Comparison of ENCODE assay signal across 13 mouse cellular contexts in the genomic region with DNA sequence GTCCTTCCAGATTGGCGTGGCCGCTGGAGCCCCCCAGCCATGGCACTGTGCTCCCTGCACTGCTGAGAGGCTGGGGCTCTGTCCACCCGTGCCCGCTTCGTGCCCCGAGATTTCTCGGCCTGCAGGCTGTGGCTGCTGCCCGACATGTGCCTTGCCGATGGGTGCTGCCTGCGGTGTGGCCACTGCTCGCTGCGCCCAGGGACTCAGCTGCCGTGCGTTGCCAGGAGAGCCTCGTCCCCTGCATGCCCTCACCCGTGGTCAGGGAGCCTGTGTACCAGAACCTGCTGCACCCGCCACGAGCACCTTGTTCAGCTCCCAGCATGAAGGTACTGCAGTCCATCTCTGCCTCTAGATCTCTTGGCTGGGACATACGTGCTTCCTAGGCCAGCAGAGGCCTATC. TPM values are rescaled to one million over a fixed set of nuclear protein-coding genes. Genes with fewer than 3 reads are reported as not detected.
DNase-seq lines count a peak whose midpoint lies in the region; ATAC-seq and TF ChIP-seq lines count a peak whose summit lies in the region.
"Had no signal": no experiment of that assay in that cellular context is flagged by ENCODE, and none has a peak within 500 bp of the region (broad histone marks: within the 10 kb centered on the region; RNA-seq: fewer than 3 reads in every experiment).

No protein-coding gene starts in this region.

- H3K27me3 ChIP-seq in forebrain, embryonic 10.5 days (ENCODE audit: poor library complexity, severe bottlenecking): no peaks in the 10 kb centered on the region; the same call in 1 of the 2 replicates
- no peaks in the 10 kb centered on the region for H3K27me3 ChIP-seq in forebrain, embryonic 15.5 days
- no peaks in the 10 kb centered on the region for H3K27me3 ChIP-seq in lung, embryonic 16.5 days (ENCODE audit: control insufficient read depth, insufficient read depth, low read depth, low read length)
- H3K27me3 ChIP-seq in kidney, embryonic 14.5 days (ENCODE audit: control insufficient read depth, insufficient read depth, low read length): no peaks in the 10 kb centered on the region
- H3K27me3 ChIP-seq in liver, embryonic 12.5 days (replicated peaks): no peaks in the 10 kb centered on the region
- no peaks in the 10 kb centered on the region for H3K27me3 ChIP-seq in stomach, postnatal 0 days (ENCODE audit: control insufficient read depth, insufficient read depth, low read length)
- H3K27me3 ChIP-seq: forebrain, embryonic 13.5 days had no signal

- no peak for DNase-seq in forebrain, embryonic 10.5 days (ENCODE audit: extremely low spot score, low spot score)
- DNase-seq in lung, adult 18-20 months: no peak
- no peak for DNase-seq in right cerebral cortex, adult 18-20 months
- DNase-seq in stomach, postnatal 0 days (ENCODE audit: low spot score): no peak
- DNase-seq: cerebellum, adult 8-10 months; heart, adult 18-20 months; thymus, adult 18-20 months had no signal

- H3K27ac ChIP-seq in forebrain, embryonic 10.5 days: peak overlapping the region; percentile 80
- no peak overlapping the region for H3K27ac ChIP-seq in forebrain, embryonic 15.5 days (replicated peaks)
- peak overlapping the region; percentile 58 for H3K27ac ChIP-seq in lung, embryonic 16.5 days (ENCODE audit: low read length)
- H3K27ac ChIP-seq in kidney, embryonic 14.5 days (ENCODE audit: low read depth, low read length): peak overlapping the region; percentile 47; the same call in 1 of the 2 replicates
- peak overlapping the region; percentile 71 for H3K27ac ChIP-seq in liver, embryonic 12.5 days
- H3K27ac ChIP-seq in stomach, postnatal 0 days (replicated peaks): no peak overlapping the region
- H3K27ac ChIP-seq: forebrain, embryonic 13.5 days had no signal

- WGBS in forebrain, embryonic 10.5 days: 92% methylated on average over 19 of the region's 19 CpGs
- 85% methylated on average over 19 of the region's 19 CpGs for WGBS in forebrain, embryonic 15.5 days
- WGBS in lung, embryonic 16.5 days: 89% methylated on average over 19 of the region's 19 CpGs
- 83% methylated on average over 19 of the region's 19 CpGs for WGBS in kidney, embryonic 14.5 days
- WGBS in liver, embryonic 12.5 days (ENCODE audit: insufficient replicate concordance): 81% methylated on average over 19 of the region's 19 CpGs
- 82% methylated on average over 19 of the region's 19 CpGs for WGBS in stomach, postnatal 0 days

- TF ChIP-seq EP300 in stomach, postnatal 0 days (optimal IDR thresholded peaks at IDR 0.05): no peak

- no peak for TF ChIP-seq CTCF in stomach, postnatal 0 days (IDR thresholded peaks at IDR 0.05; ENCODE audit: low read depth)

- no peak overlapping the region for H3K4me2 ChIP-seq in forebrain, embryonic 15.5 days (replicated peaks)
- no peak overlapping the region for H3K4me2 ChIP-seq in lung, embryonic 16.5 days (ENCODE audit: low read depth, low read length)
- no peak overlapping the region for H3K4me2 ChIP-seq in kidney, embryonic 14.5 days (replicated peaks; ENCODE audit: low read depth, low read length)
- peak overlapping the region; percentile 40 for H3K4me2 ChIP-seq in liver, embryonic 12.5 days
- H3K4me2 ChIP-seq in stomach, postnatal 0 days (replicated peaks; ENCODE audit: low read depth): no peak overlapping the region
- H3K4me2 ChIP-seq: forebrain, embryonic 13.5 days had no signal

- H3K4me3 ChIP-seq in forebrain, embryonic 10.5 days: no peak overlapping the region
- H3K4me3 ChIP-seq in forebrain, embryonic 15.5 days: no peak overlapping the region
- no peak overlapping the region for H3K4me3 ChIP-seq in lung, embryonic 16.5 days (ENCODE audit: low read length)
- no peak overlapping the region for H3K4me3 ChIP-seq in kidney, embryonic 14.5 days (ENCODE audit: low read length)
- H3K4me3 ChIP-seq in liver, embryonic 12.5 days: peak overlapping the region; percentile 40
- no peak overlapping the region for H3K4me3 ChIP-seq in stomach, postnatal 0 days (ENCODE audit: low read depth, low read length)
- H3K4me3 ChIP-seq: forebrain, embryonic 13.5 days had no signal

- ATAC-seq in forebrain, embryonic 15.5 days (replicated peaks): no peak
- ATAC-seq in lung, embryonic 16.5 days (ENCODE audit: low read depth): no peak
- 0 out of 2 replicates have a peak, but pooled peaks have one; percentile 17 for ATAC-seq in kidney, embryonic 14.5 days (ENCODE audit: low FRiP score, low TSS enrichment)
- ATAC-seq in liver, embryonic 12.5 days: peak; percentile 4; the same call in 1 of the 2 replicates
- ATAC-seq in stomach, postnatal 0 days (ENCODE audit: low FRiP score, low TSS enrichment): no peak
- ATAC-seq: forebrain, embryonic 13.5 days had no signal

- H3K4me1 ChIP-seq in forebrain, embryonic 10.5 days: peaks cover 32% of the 10 kb centered on the region
- H3K4me1 ChIP-seq in forebrain, embryonic 15.5 days: no peaks in the 10 kb centered on the region
- H3K4me1 ChIP-seq in lung, embryonic 16.5 days (replicated peaks; ENCODE audit: control insufficient read depth, insufficient read depth, low read length): no peaks in the 10 kb centered on the region
- peaks cover 5% of the 10 kb centered on the region; the same call in 1 of the 2 replicates for H3K4me1 ChIP-seq in kidney, embryonic 14.5 days (ENCODE audit: control insufficient read depth, insufficient read depth, low read length)
- H3K4me1 ChIP-seq in liver, embryonic 12.5 days: no peaks in the 10 kb centered on the region
- H3K4me1 ChIP-seq in stomach, postnatal 0 days (replicated peaks; ENCODE audit: control insufficient read depth, insufficient read depth): no peaks in the 10 kb centered on the region
- H3K4me1 ChIP-seq: forebrain, embryonic 13.5 days had no signal

- no peak overlapping the region for H3K9ac ChIP-seq in forebrain, embryonic 15.5 days (replicated peaks)
- no peak overlapping the region for H3K9ac ChIP-seq in lung, embryonic 16.5 days (ENCODE audit: low read length)
- H3K9ac ChIP-seq in kidney, embryonic 14.5 days (ENCODE audit: low read depth, low read length): no peak overlapping the region
- peak overlapping the region; percentile 56; the same call in 1 of the 2 replicates for H3K9ac ChIP-seq in liver, embryonic 12.5 days
- H3K9ac ChIP-seq in stomach, postnatal 0 days (ENCODE audit: low read length): no peak overlapping the region
- H3K9ac ChIP-seq: forebrain, embryonic 13.5 days had no signal

- H3K36me3 ChIP-seq in forebrain, embryonic 10.5 days (replicated peaks): no peaks in the 10 kb centered on the region
- H3K36me3 ChIP-seq in forebrain, embryonic 15.5 days: no peaks in the 10 kb centered on the region
- no peaks in the 10 kb centered on the region for H3K36me3 ChIP-seq in lung, embryonic 16.5 days (ENCODE audit: control insufficient read depth, insufficient read depth, low read length)
- H3K36me3 ChIP-seq in kidney, embryonic 14.5 days (ENCODE audit: control insufficient read depth, insufficient read depth, low read length): no peaks in the 10 kb centered on the region
- no peaks in the 10 kb centered on the region for H3K36me3 ChIP-seq in liver, embryonic 12.5 days
- no peaks in the 10 kb centered on the region for H3K36me3 ChIP-seq in stomach, postnatal 0 days (ENCODE audit: control insufficient read depth, insufficient read depth, low read length)

- no peaks in the 10 kb centered on the region for H3K9me3 ChIP-seq in forebrain, embryonic 10.5 days
- no peaks in the 10 kb centered on the region for H3K9me3 ChIP-seq in forebrain, embryonic 15.5 days
- H3K9me3 ChIP-seq in lung, embryonic 16.5 days (ENCODE audit: control insufficient read depth, low read length): peaks cover 2% of the 10 kb centered on the region; the same call in 1 of the 2 replicates
- no peaks in the 10 kb centered on the region for H3K9me3 ChIP-seq in kidney, embryonic 14.5 days (ENCODE audit: control insufficient read depth, low read length)
- H3K9me3 ChIP-seq in liver, embryonic 12.5 days (replicated peaks): no peaks in the 10 kb centered on the region; the same call in 1 of the 2 replicates
- H3K9me3 ChIP-seq in stomach, postnatal 0 days (ENCODE audit: control insufficient read depth, low read length): no peaks in the 10 kb centered on the region
- H3K9me3 ChIP-seq: forebrain, embryonic 13.5 days had no signal

RNA-seq across cellular contexts. Expression of gene Igfbp1, which starts 0.4 kb away (rescaled TPM):
- 0.10 and 0.24 TPM in 2 replicates for polyA plus RNA-seq in forebrain, embryonic 10.5 days (2016; fragmentation: Nextera tagmentation; extraction: Ambion mirVana)
- polyA plus RNA-seq in forebrain, embryonic 15.5 days (2015; fragmentation: Nextera tagmentation; extraction: Ambion mirVana): 0.14 TPM in 1 of 2 replicates, not detected in the other
- 0.58 and 3.4 TPM in 2 replicates for polyA plus RNA-seq in lung, embryonic 16.5 days (2015; fragmentation: Nextera tagmentation; extraction: Ambion mirVana)
- polyA plus RNA-seq in kidney, embryonic 14.5 days (2014; fragmentation: Nextera tagmentation; extraction: Ambion mirVana): 2.5 and 3.3 TPM in 2 replicates
- 39.5 and 41.4 TPM in 2 replicates for polyA plus RNA-seq in liver, embryonic 12.5 days (2016; fragmentation: Nextera tagmentation; extraction: Ambion mirVana)
- polyA plus RNA-seq in stomach, postnatal 0 days (2015; fragmentation: Nextera tagmentation; extraction: Ambion mirVana): 2.3 and 4.5 TPM in 2 replicates

RNA-seq across cellular contexts. Expression of gene Gm11985, which starts 9.6 kb away (rescaled TPM):
- polyA plus RNA-seq in forebrain, embryonic 10.5 days (2016; fragmentation: Nextera tagmentation; extraction: Ambion mirVana): not detected in 2 replicates
- polyA plus RNA-seq in forebrain, embryonic 15.5 days (2015; fragmentation: Nextera tagmentation; extraction: Ambion mirVana): not detected in 2 replicates
- 0.15 TPM in 1 of 2 replicates, not detected in the other for polyA plus RNA-seq in lung, embryonic 16.5 days (2015; fragmentation: Nextera tagmentation; extraction: Ambion mirVana)
- polyA plus RNA-seq in kidney, embryonic 14.5 days (2014; fragmentation: Nextera tagmentation; extraction: Ambion mirVana): not detected in 2 replicates
- not detected in 2 replicates for polyA plus RNA-seq in liver, embryonic 12.5 days (2016; fragmentation: Nextera tagmentation; extraction: Ambion mirVana)
- not detected in 2 replicates for polyA plus RNA-seq in stomach, postnatal 0 days (2015; fragmentation: Nextera tagmentation; extraction: Ambion mirVana)
- polyA plus RNA-seq: brain, embryonic 14.5 days; forebrain, embryonic 13.5 days had no signal

RNA-seq across cellular contexts. Expression of gene Igfbp3, which starts 15.7 kb away (rescaled TPM):
- 16.4 and 16.6 TPM in 2 replicates for polyA plus RNA-seq in forebrain, embryonic 10.5 days (2016; fragmentation: Nextera tagmentation; extraction: Ambion mirVana)
- polyA plus RNA-seq in forebrain, embryonic 15.5 days (2015; fragmentation: Nextera tagmentation; extraction: Ambion mirVana): 34.7 and 40.3 TPM in 2 replicates
- 14.8 and 16.4 TPM in 2 replicates for polyA plus RNA-seq in lung, embryonic 16.5 days (2015; fragmentation: Nextera tagmentation; extraction: Ambion mirVana)
- 45.2 and 70.4 TPM in 2 replicates for polyA plus RNA-seq in kidney, embryonic 14.5 days (2014; fragmentation: Nextera tagmentation; extraction: Ambion mirVana)
- polyA plus RNA-seq in liver, embryonic 12.5 days (2016; fragmentation: Nextera tagmentation; extraction: Ambion mirVana): 42.6 and 43.2 TPM in 2 replicates
- 46.0 and 50.6 TPM in 2 replicates for polyA plus RNA-seq in stomach, postnatal 0 days (2015; fragmentation: Nextera tagmentation; extraction: Ambion mirVana)

Comparison
In these comparisons a context has a peak if more than half of its experiments do, and no peak if none do; other contexts are left out.
1. H3K27ac ChIP-seq: peak in forebrain, embryonic 10.5 days (single experiment), lung, embryonic 16.5 days (single experiment), kidney, embryonic 14.5 days (single experiment) and liver, embryonic 12.5 days (single experiment); none in forebrain, embryonic 15.5 days (single experiment) and stomach, postnatal 0 days (single experiment).
2. ATAC-seq: peak in kidney, embryonic 14.5 days (single experiment) and liver, embryonic 12.5 days (single experiment); none in forebrain, embryonic 15.5 days (single experiment), lung, embryonic 16.5 days (single experiment) and stomach, postnatal 0 days (single experiment).